Mouse (Mus musculus) thymus, adult 2 months (tissue): ENCODE results near the gene Kmt2e. TPM values are rescaled to one million over a fixed set of nuclear protein-coding genes. Genes with fewer than 3 reads are reported as not detected.

Experiments
- DNase-seq: peaks from one replicate; pipeline ENCODE4 v3.0.0; 2021
- H3K27ac ChIP-seq: fragments of 200-500 bp; 2 replicates; pipeline ENCODE4 v1.5.1; 2012; ENCODE audit warnings: low read length, control low read depth; ENCODE audit not compliant: control insufficient read depth, insufficient read depth
- H3K27me3 ChIP-seq: fragments of 200-500 bp; 2 replicates; pipeline ENCODE4 v1.6.1; 2012; ENCODE audit warnings: mild to moderate bottlenecking, low read length, moderate library complexity, mixed read lengths; ENCODE audit not compliant: control insufficient read depth, insufficient read depth
- H3K36me3 ChIP-seq: fragments of 200-500 bp; 2 replicates; pipeline ENCODE4 v1.6.1; 2012; ENCODE audit warnings: mild to moderate bottlenecking, low read length, moderate library complexity; ENCODE audit not compliant: control insufficient read depth, insufficient read depth
- H3K4me1 ChIP-seq: fragments of 200-500 bp; replicated peaks from 2 replicates; pipeline ENCODE4 v1.6.1; 2012; ENCODE audit warnings: low read length; ENCODE audit not compliant: control insufficient read depth, insufficient read depth
- H3K4me3 ChIP-seq: fragments of 200-500 bp; 2 replicates; pipeline ENCODE4 v1.5.1; 2012; ENCODE audit warnings: mild to moderate bottlenecking, low read length, control low read depth, moderate library complexity; ENCODE audit not compliant: control insufficient read depth, insufficient read depth
- CTCF ChIP-seq: fragments of 200-500 bp; IDR thresholded peaks from 2 replicates; pipeline ENCODE4 v1.5.1; 2012; ENCODE audit warnings: mild to moderate bottlenecking, control low read depth, low read length, moderate library complexity, borderline replicate concordance; ENCODE audit not compliant: control insufficient read depth, poor library complexity, insufficient read depth; ENCODE audit errors: extremely low read depth
- POLR2A ChIP-seq: fragments of 200-500 bp; IDR thresholded peaks from 2 replicates; pipeline ENCODE4 v1.6.1; 2012; ENCODE audit warnings: mild to moderate bottlenecking, low read length, control low read depth, moderate library complexity; ENCODE audit not compliant: control insufficient read depth, poor library complexity, insufficient read depth; ENCODE audit errors: extremely low read depth
- WGBS: fragments of 180-500 bp; shearing (Covaris S2); methylation state at CpG from one replicate; pipeline ENCODE4 v1.1.7; 2018; 5-methylcytosine and 5-hydroxymethylcytosine counted together
- polyA plus RNA-seq: library from polyadenylated mRNA; depleted of rRNA; stranded (reverse); fragments of >200 nt; gene quantifications from 2 replicates; pipeline ENCODE4 v1.2.3, GENCODE M21; 2012

The Kmt2e gene
- polyA plus RNA-seq, 1 experiment, result 37.0 TPM

GRCm38 (mm10) chr5:23517839-23518238 is 83.6 kb downstream of the Kmt2e start:
- whole genome bisulfite sequencing, result 92% methylated on average over 4 of the region's 4 CpGs

GRCm38 (mm10) chr5:23518673-23519072 is 84.4 kb downstream of the Kmt2e start:
- no peaks in the 10 kb centered on the region for H3K27me3 ChIP-seq
- H3K27ac ChIP-seq, result no peak overlapping the region
- no peak overlapping the region for H3K4me3 ChIP-seq
- 94% methylated on average over 3 of the region's 3 CpGs for WGBS
- peaks cover 18% of the 10 kb centered on the region for H3K36me3 ChIP-seq
- no peak for DNase-seq
- TF ChIP-seq POLR2A (no peak), CTCF (no peak)
- H3K4me1 ChIP-seq, result peaks cover 7% of the 10 kb centered on the region

More at GRCm38 (mm10) chr5:23517839-23518238, 83.6 kb downstream of the Kmt2e start:
- DNase-seq, result no peak
- Histone ChIP-seq H3K27ac (no peak overlapping the region), H3K4me3 (no peak overlapping the region), H3K4me1 (peaks cover 5% of the 10 kb centered on the region), H3K36me3 (peaks cover 26% of the 10 kb centered on the region), H3K27me3 (no peaks in the 10 kb centered on the region)
- TF ChIP-seq CTCF, result no peak
- no peak for TF ChIP-seq POLR2A

GRCm38 (mm10) chr5:23519679-23520078 is 85.4 kb downstream of the Kmt2e start:
- H3K4me3 ChIP-seq, result no peak overlapping the region
- H3K27me3 ChIP-seq, result no peaks in the 10 kb centered on the region
- TF ChIP-seq POLR2A (no peak), CTCF (no peak)
- peaks cover 14% of the 10 kb centered on the region for H3K36me3 ChIP-seq
- WGBS, result 97% methylated on average over 3 of the region's 3 CpGs
- peaks cover 12% of the 10 kb centered on the region for H3K4me1 ChIP-seq
- no peak for DNase-seq
- H3K27ac ChIP-seq, result no peak overlapping the region

DNA sequence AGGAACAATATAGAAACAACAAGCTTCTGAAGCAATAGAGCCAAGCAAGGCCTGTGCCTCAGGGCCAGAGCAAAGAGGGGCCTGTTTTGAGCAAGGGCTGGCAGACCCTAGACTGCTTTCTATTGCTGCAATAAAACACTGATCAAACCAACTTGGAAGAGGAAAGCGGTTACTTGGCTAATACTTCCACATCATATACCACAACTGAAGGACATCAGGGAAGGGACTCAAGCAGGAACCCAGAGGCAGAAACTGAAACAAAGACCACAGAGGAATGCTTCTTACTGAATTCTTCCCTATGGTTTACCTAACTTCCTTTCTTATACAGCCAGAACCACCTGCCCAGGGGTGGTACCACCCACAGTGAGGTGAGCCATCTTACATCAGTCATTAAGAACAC is 87.4 kb downstream of the Kmt2e start:
- DNase-seq, result no peak
- no peak overlapping the region for H3K4me3 ChIP-seq
- H3K36me3 ChIP-seq, result peaks cover 7% of the 10 kb centered on the region; the same call in 1 of the 2 replicates
- no peaks in the 10 kb centered on the region for H3K27me3 ChIP-seq
- H3K27ac ChIP-seq, result no peak overlapping the region
- WGBS, result 88% methylated on average over 1 of the region's 1 CpGs
- H3K4me1 ChIP-seq, result peaks cover 22% of the 10 kb centered on the region
- no peak for TF ChIP-seq POLR2A
- no peak for TF ChIP-seq CTCF

DNA sequence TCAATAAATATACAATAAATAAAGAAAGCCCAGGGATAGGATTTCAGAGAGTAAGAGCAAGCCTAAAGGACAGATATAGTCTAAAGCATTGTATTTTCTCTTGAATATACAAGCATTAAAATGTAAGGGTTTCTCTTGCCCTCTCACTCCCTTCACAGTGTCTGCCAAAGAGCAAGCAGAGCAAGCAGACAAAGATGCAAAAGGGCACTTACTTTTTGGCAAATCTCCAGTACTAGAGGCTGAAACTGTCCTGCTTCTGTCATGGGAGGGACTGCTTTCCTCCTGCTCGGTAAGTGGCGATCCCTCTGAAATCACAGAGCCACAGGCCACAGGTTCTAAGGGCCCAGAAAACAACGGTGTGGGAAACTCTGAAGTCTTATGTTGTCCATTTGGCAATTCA is 89.7 kb downstream of the Kmt2e start:
- no peak for DNase-seq
- H3K36me3 ChIP-seq, result 0 out of 2 replicates have a peak, but pooled peaks cover 3% of the 10 kb centered on the region
- no peak for TF ChIP-seq CTCF
- TF ChIP-seq POLR2A, result no peak
- H3K27me3 ChIP-seq, result no peaks in the 10 kb centered on the region
- peaks cover 29% of the 10 kb centered on the region for H3K4me1 ChIP-seq
- no peak overlapping the region for H3K4me3 ChIP-seq
- 95% methylated on average over 3 of the region's 3 CpGs for WGBS
- H3K27ac ChIP-seq, result peak overlapping the region; percentile 69; the same call in 1 of the 2 replicates

GRCm38 (mm10) chr5:23524621-23525020 is 90.4 kb downstream of the Kmt2e start:
- no peak overlapping the region for H3K4me3 ChIP-seq
- H3K36me3 ChIP-seq, result 0 out of 2 replicates have a peak, but pooled peaks cover 3% of the 10 kb centered on the region
- TF ChIP-seq POLR2A, result no peak
- no peak for TF ChIP-seq CTCF
- H3K4me1 ChIP-seq, result peaks cover 29% of the 10 kb centered on the region
- peak overlapping the region; percentile 69; the same call in 1 of the 2 replicates for H3K27ac ChIP-seq
- 8% methylated on average over 3 of the region's 3 CpGs for WGBS
- H3K27me3 ChIP-seq, result no peaks in the 10 kb centered on the region
- DNase-seq, result peak; percentile 58

GRCm38 (mm10) chr5:23531100-23531499 is 96.9 kb downstream of the Kmt2e start:
- H3K36me3 ChIP-seq, result no peaks in the 10 kb centered on the region; the same call in 1 of the 2 replicates
- H3K4me1 ChIP-seq, result peaks cover 11% of the 10 kb centered on the region
- no peak overlapping the region for H3K4me3 ChIP-seq
- H3K27ac ChIP-seq, result no peak overlapping the region
- H3K27me3 ChIP-seq, result no peaks in the 10 kb centered on the region
- DNase-seq, result no peak
- 96% methylated on average over 6 of the region's 6 CpGs for WGBS
- TF ChIP-seq CTCF (no peak), POLR2A (no peak)
